In the genomic region with DNA sequence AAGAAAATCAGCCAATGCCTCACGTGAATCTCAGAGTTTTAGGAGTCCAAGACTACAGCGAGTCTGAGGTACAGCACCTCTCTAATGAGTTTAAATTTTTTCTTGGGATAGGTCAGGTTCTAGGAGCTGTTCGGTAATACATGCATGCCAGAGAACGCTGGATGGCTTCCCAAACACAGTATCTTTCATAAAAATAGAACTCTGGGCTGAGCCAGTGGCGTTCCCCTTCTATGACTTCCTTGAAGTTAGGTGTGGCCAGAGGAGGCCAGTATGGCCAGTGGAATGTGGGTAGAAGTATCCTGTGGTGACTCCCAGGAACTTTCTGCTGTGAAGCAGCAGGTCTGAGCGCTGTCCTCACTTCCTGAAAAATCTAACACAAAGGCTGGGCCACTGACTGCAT, we compare ENCODE assay signal across 19 mouse cellular contexts.
DNase-seq lines count a peak whose midpoint lies in the region; ATAC-seq and TF ChIP-seq lines count a peak whose summit lies in the region.
"Had no signal": no experiment of that assay in that cellular context is flagged by ENCODE, and none has a peak within 500 bp of the region (broad histone marks: within the 10 kb centered on the region; RNA-seq: fewer than 3 reads in every experiment).

No protein-coding gene starts in this region.

- no peaks in the 10 kb centered on the region for H3K27me3 ChIP-seq in heart, embryonic 11.5 days (ENCODE audit: control insufficient read depth, insufficient read depth, low read length)
- H3K27me3 ChIP-seq: hindbrain, embryonic 12.5 days; limb, embryonic 13.5 days; liver, embryonic 15.5 days had no signal

- ATAC-seq in heart, embryonic 11.5 days (replicated peaks; ENCODE audit: insufficient number of reproducible peaks, low FRiP score, low TSS enrichment), result no peak

- no peaks in the 10 kb centered on the region for H3K36me3 ChIP-seq in heart, embryonic 11.5 days (ENCODE audit: control insufficient read depth, insufficient read depth, low read length)
- H3K36me3 ChIP-seq: embryonic facial prominence, embryonic 10.5 days; G1E; hindbrain, embryonic 12.5 days; limb, embryonic 13.5 days; liver, embryonic 15.5 days had no signal

- H3K4me1 ChIP-seq in heart, embryonic 11.5 days (ENCODE audit: control insufficient read depth, insufficient read depth, low read length), result no peaks in the 10 kb centered on the region
- H3K4me1 ChIP-seq: embryonic facial prominence, embryonic 10.5 days; hindbrain, embryonic 12.5 days; limb, embryonic 13.5 days; liver, embryonic 15.5 days had no signal

- H3K9ac ChIP-seq in heart, embryonic 11.5 days (ENCODE audit: low read depth, low read length), result no peak overlapping the region
- H3K9ac ChIP-seq: hindbrain, embryonic 12.5 days; limb, embryonic 13.5 days; liver, embryonic 15.5 days had no signal

- 82% methylated on average over 6 of the region's 6 CpGs for whole genome bisulfite sequencing in heart, embryonic 11.5 days (ENCODE audit: insufficient replicate concordance)

- TF ChIP-seq CTCF in left cerebral cortex, adult 2 months (IDR thresholded peaks at IDR 0.05), result no peak

- H3K9me3 ChIP-seq in heart, embryonic 11.5 days (replicated peaks; ENCODE audit: control insufficient read depth, low read length), result no peaks in the 10 kb centered on the region
- H3K9me3 ChIP-seq: embryonic facial prominence, embryonic 10.5 days; G1E; hindbrain, embryonic 12.5 days; limb, embryonic 13.5 days; liver, embryonic 15.5 days had no signal

- no peak overlapping the region for H3K4me2 ChIP-seq in heart, embryonic 11.5 days
- H3K4me2 ChIP-seq: hindbrain, embryonic 12.5 days; limb, embryonic 13.5 days; liver, embryonic 15.5 days had no signal

- intact Hi-C loops in heart, postnatal 14 days (cut with DNase I), result loop anchor here (5.0 kb wide), 1 partner anchor 187 kb away; the partner anchor contains the start of gene Thsd4
- intact Hi-C loops in left cerebral cortex, adult 2 months (cut with DNase I), result no loop called here

- peak; percentile 59 to 71 for DNase-seq in heart, adult 18-20 months
- peak; percentile 35 for DNase-seq in kidney, postnatal 14 days
- DNase-seq in kidney, postnatal 10 days, result no peak
- peak; percentile 31 to 67 for DNase-seq in heart, postnatal 14 days
- peak; percentile 41 to 44 for DNase-seq in kidney, postnatal 36 days
- DNase-seq in adrenal gland, postnatal 25 days, result no peak
- no peak for DNase-seq in left cerebral cortex, adult 2 months (ENCODE audit: extremely low spot score in 1 of 2, low spot score in 2 of 2)
- DNase-seq: adrenal gland, postnatal 36 days; cerebellum, adult 11-12 months; cerebellum, postnatal 14 days; gastrocnemius, adult 2 months; lung, postnatal 14 days; right cerebral cortex, postnatal 25 days had no signal

- no peak overlapping the region for H3K4me3 ChIP-seq in heart, embryonic 11.5 days (ENCODE audit: low read depth, low read length)
- H3K4me3 ChIP-seq in left cerebral cortex, adult 2 months, result no peak overlapping the region
- H3K4me3 ChIP-seq: embryonic facial prominence, embryonic 10.5 days; gastrocnemius, adult 2 months; hindbrain, embryonic 12.5 days; limb, embryonic 13.5 days; liver, embryonic 15.5 days had no signal

- no peak overlapping the region for H3K27ac ChIP-seq in heart, embryonic 11.5 days (ENCODE audit: low read depth, low read length)
- H3K27ac ChIP-seq in left cerebral cortex, adult 2 months, result no peak overlapping the region
- H3K27ac ChIP-seq: embryonic facial prominence, embryonic 10.5 days; gastrocnemius, adult 2 months; hindbrain, embryonic 12.5 days; limb, embryonic 13.5 days; liver, embryonic 15.5 days had no signal

Comparison
In these comparisons a context has a peak if more than half of its experiments do, and no peak if none do; other contexts are left out.
1. DNase-seq: peak in heart, adult 18-20 months (2 of 2), kidney, postnatal 14 days (single experiment), heart, postnatal 14 days (2 of 2) and kidney, postnatal 36 days (2 of 2); none in kidney, postnatal 10 days (single experiment), adrenal gland, postnatal 25 days (single experiment) and left cerebral cortex, adult 2 months (0 of 2).